In the genomic region with DNA sequence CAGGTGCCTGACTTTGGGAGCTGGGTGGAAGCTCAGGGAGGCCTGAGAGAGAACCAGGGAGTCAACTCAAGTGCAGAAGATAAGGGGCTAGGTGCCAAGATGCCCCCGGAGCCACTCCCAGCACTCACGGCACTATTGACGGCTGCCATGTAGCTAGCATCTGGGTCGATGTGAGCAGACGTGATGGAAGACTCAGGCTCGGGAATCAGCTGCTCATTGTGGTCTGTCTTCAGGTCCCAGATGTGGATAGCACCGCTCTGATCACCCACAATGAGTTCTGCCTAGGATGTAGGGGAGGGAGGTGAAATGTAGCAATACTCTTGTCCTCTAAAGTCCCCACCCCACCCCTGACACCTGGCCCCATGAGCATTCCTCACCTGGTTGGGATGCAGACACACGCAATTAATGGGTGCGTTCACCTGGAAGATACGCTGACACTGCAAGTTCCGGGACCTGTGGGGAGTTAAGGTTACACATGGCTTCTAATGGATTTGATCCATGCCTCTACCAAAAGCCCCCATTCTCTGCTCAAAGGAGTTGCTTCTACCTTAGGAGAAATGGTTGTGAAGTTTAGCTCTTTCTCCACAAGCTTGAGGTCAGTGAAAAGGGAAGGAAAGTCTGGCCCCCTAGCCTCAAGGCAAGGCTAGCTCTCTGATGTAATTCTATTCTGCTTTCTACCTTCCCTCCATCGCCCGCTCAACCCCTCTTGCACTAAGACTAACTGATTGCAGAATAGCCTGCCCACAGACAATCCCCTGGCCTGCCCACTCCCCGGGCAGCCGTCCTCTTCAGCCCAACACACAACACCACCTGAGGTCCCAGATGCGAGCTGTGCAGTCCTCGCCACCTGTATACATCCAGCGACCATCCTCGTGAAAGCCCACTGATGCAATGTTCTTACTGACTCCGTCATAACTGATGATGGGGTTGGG, we compare ENCODE assay signal across 8 mouse cellular contexts. TPM values are rescaled to one million over a fixed set of nuclear protein-coding genes. Genes with fewer than 3 reads are reported as not detected.
DNase-seq lines count a peak whose midpoint lies in the region; ATAC-seq lines count a peak whose summit lies in the region.
"Had no signal": no experiment of that assay in that cellular context is flagged by ENCODE, and none has a peak within 500 bp of the region (broad histone marks: within the 10 kb centered on the region; RNA-seq: fewer than 3 reads in every experiment).

No protein-coding gene starts in this region.

- H3K9ac ChIP-seq in liver, embryonic 11.5 days (ENCODE audit: low read depth, low read length) = peak overlapping the region; percentile 92
- H3K9ac ChIP-seq in forebrain, embryonic 14.5 days (ENCODE audit: low read length) = peak overlapping the region; percentile 85; the same call in 1 of the 2 replicates
- peak overlapping the region; percentile 78 for H3K9ac ChIP-seq in limb, embryonic 12.5 days (replicated peaks)
- peak overlapping the region; percentile 87 for H3K9ac ChIP-seq in neural tube, embryonic 15.5 days (replicated peaks)

- WGBS in liver, embryonic 11.5 days = 91% methylated on average over 20 of the region's 20 CpGs
- 90% methylated on average over 20 of the region's 20 CpGs for WGBS in forebrain, embryonic 14.5 days
- 92% methylated on average over 20 of the region's 20 CpGs for WGBS in limb, embryonic 12.5 days
- 93% methylated on average over 20 of the region's 20 CpGs for WGBS in neural tube, embryonic 15.5 days

- no peaks in the 10 kb centered on the region for H3K27me3 ChIP-seq in liver, embryonic 11.5 days (replicated peaks; ENCODE audit: control insufficient read depth, insufficient read depth, low read length)
- H3K27me3 ChIP-seq in forebrain, embryonic 14.5 days (replicated peaks; ENCODE audit: control insufficient read depth, insufficient read depth, low read length) = no peaks in the 10 kb centered on the region
- no peaks in the 10 kb centered on the region for H3K27me3 ChIP-seq in limb, embryonic 12.5 days
- H3K27me3 ChIP-seq in neural tube, embryonic 15.5 days (replicated peaks) = no peaks in the 10 kb centered on the region

- peaks cover 20% of the 10 kb centered on the region for H3K36me3 ChIP-seq in liver, embryonic 11.5 days (ENCODE audit: control insufficient read depth, insufficient read depth, low read length)
- H3K36me3 ChIP-seq in forebrain, embryonic 14.5 days (ENCODE audit: control insufficient read depth, insufficient read depth, low read length) = peaks cover 52% of the 10 kb centered on the region
- peaks cover 55% of the 10 kb centered on the region for H3K36me3 ChIP-seq in limb, embryonic 12.5 days
- peaks cover 37% of the 10 kb centered on the region for H3K36me3 ChIP-seq in neural tube, embryonic 15.5 days

- DNase-seq in liver, embryonic 11.5 days (ENCODE audit: low spot score) = no peak
- DNase-seq in liver = no peak
- DNase-seq in forebrain, embryonic 14.5 days (ENCODE audit: low spot score) = no peak
- DNase-seq in right cerebral cortex, postnatal 36 days (ENCODE audit: low spot score in 2 of 2) = no peak
- no peak for DNase-seq in spleen, postnatal 14 days (ENCODE audit: low spot score in 2 of 2)
- DNase-seq: thymus, postnatal 14 days had no signal

- ATAC-seq in liver, embryonic 11.5 days (replicated peaks; ENCODE audit: low FRiP score) = no peak
- no peak for ATAC-seq in forebrain, embryonic 14.5 days
- no peak for ATAC-seq in limb, embryonic 12.5 days (ENCODE audit: insufficient number of reproducible peaks, insufficient read depth, low FRiP score, low TSS enrichment, low read depth)
- no peak for ATAC-seq in neural tube, embryonic 15.5 days (ENCODE audit: low FRiP score)

- no peaks in the 10 kb centered on the region for H3K9me3 ChIP-seq in liver, embryonic 11.5 days (ENCODE audit: control insufficient read depth, low read length)
- H3K9me3 ChIP-seq in forebrain, embryonic 14.5 days (replicated peaks; ENCODE audit: control insufficient read depth, low read length) = no peaks in the 10 kb centered on the region
- H3K9me3 ChIP-seq in limb, embryonic 12.5 days = no peaks in the 10 kb centered on the region
- no peaks in the 10 kb centered on the region for H3K9me3 ChIP-seq in neural tube, embryonic 15.5 days (replicated peaks)

- H3K27ac ChIP-seq in liver, embryonic 11.5 days (ENCODE audit: low read depth, low read length) = no peak overlapping the region
- H3K27ac ChIP-seq in forebrain, embryonic 14.5 days (ENCODE audit: low read depth, low read length) = no peak overlapping the region
- no peak overlapping the region for H3K27ac ChIP-seq in limb, embryonic 12.5 days
- no peak overlapping the region for H3K27ac ChIP-seq in neural tube, embryonic 15.5 days (replicated peaks)

- peak overlapping the region; percentile 87 for H3K4me2 ChIP-seq in liver, embryonic 11.5 days
- H3K4me2 ChIP-seq in forebrain, embryonic 14.5 days (ENCODE audit: low read length) = peak overlapping the region; percentile 62; the same call in 1 of the 2 replicates
- peak overlapping the region; percentile 69 for H3K4me2 ChIP-seq in limb, embryonic 12.5 days
- peak overlapping the region; percentile 62 for H3K4me2 ChIP-seq in neural tube, embryonic 15.5 days

- peak overlapping the region; percentile 84 for H3K4me3 ChIP-seq in liver, embryonic 11.5 days (ENCODE audit: low read depth, low read length)
- no peak overlapping the region for H3K4me3 ChIP-seq in forebrain, embryonic 14.5 days (ENCODE audit: low read depth, low read length)
- no peak overlapping the region; the same call in 1 of the 2 replicates for H3K4me3 ChIP-seq in limb, embryonic 12.5 days (replicated peaks)
- peak overlapping the region; percentile 77; the same call in 1 of the 2 replicates for H3K4me3 ChIP-seq in neural tube, embryonic 15.5 days (replicated peaks)

- H3K4me1 ChIP-seq in liver, embryonic 11.5 days (replicated peaks; ENCODE audit: control insufficient read depth, insufficient read depth, low read length) = peaks cover 21% of the 10 kb centered on the region
- peaks cover 9% of the 10 kb centered on the region for H3K4me1 ChIP-seq in forebrain, embryonic 14.5 days (ENCODE audit: control insufficient read depth, insufficient read depth, low read length)
- peaks cover 30% of the 10 kb centered on the region for H3K4me1 ChIP-seq in limb, embryonic 12.5 days (replicated peaks)
- peaks cover 53% of the 10 kb centered on the region for H3K4me1 ChIP-seq in neural tube, embryonic 15.5 days

RNA-seq across cellular contexts. Expression of gene Mlst8, which starts 1.6 kb away (rescaled TPM):
- polyA plus RNA-seq in liver, embryonic 11.5 days (2014; fragmentation: Nextera tagmentation; extraction: Ambion mirVana) = 22.3 TPM in 2 replicates
- polyA plus RNA-seq in forebrain, embryonic 14.5 days (2014; fragmentation: Nextera tagmentation; extraction: Ambion mirVana) = 31.8 and 37.2 TPM in 2 replicates
- 34.7 and 35.5 TPM in 2 replicates for polyA plus RNA-seq in limb, embryonic 12.5 days (2016; fragmentation: Nextera tagmentation; extraction: Ambion mirVana)
- 29.5 and 33.1 TPM in 2 replicates for polyA plus RNA-seq in neural tube, embryonic 15.5 days (2015; fragmentation: Nextera tagmentation; extraction: Ambion mirVana)

RNA-seq across cellular contexts. Expression of gene Bricd5, which starts 3.6 kb away (rescaled TPM):
- polyA plus RNA-seq in liver, embryonic 11.5 days (2014; fragmentation: Nextera tagmentation; extraction: Ambion mirVana) = 0.25 and 0.26 TPM in 2 replicates
- 0.38 and 1.3 TPM in 2 replicates for polyA plus RNA-seq in forebrain, embryonic 14.5 days (2014; fragmentation: Nextera tagmentation; extraction: Ambion mirVana)
- polyA plus RNA-seq in limb, embryonic 12.5 days (2016; fragmentation: Nextera tagmentation; extraction: Ambion mirVana) = not detected in 2 replicates
- polyA plus RNA-seq in neural tube, embryonic 15.5 days (2015; fragmentation: Nextera tagmentation; extraction: Ambion mirVana) = 0.73 TPM in 1 of 2 replicates, not detected in the other

RNA-seq across cellular contexts. Expression of gene Pgp, which starts 7.1 kb away (rescaled TPM):
- 119 and 123 TPM in 2 replicates for polyA plus RNA-seq in liver, embryonic 11.5 days (2014; fragmentation: Nextera tagmentation; extraction: Ambion mirVana)
- polyA plus RNA-seq in forebrain, embryonic 14.5 days (2014; fragmentation: Nextera tagmentation; extraction: Ambion mirVana) = 54.7 and 56.5 TPM in 2 replicates
- polyA plus RNA-seq in limb, embryonic 12.5 days (2016; fragmentation: Nextera tagmentation; extraction: Ambion mirVana) = 54.9 and 56.6 TPM in 2 replicates
- polyA plus RNA-seq in neural tube, embryonic 15.5 days (2015; fragmentation: Nextera tagmentation; extraction: Ambion mirVana) = 76.1 and 79.7 TPM in 2 replicates

RNA-seq across cellular contexts. Expression of gene E4f1, which starts 7.2 kb away (rescaled TPM):
- 20.0 and 23.5 TPM in 2 replicates for polyA plus RNA-seq in liver, embryonic 11.5 days (2014; fragmentation: Nextera tagmentation; extraction: Ambion mirVana)
- 8.3 and 16.9 TPM in 2 replicates for polyA plus RNA-seq in forebrain, embryonic 14.5 days (2014; fragmentation: Nextera tagmentation; extraction: Ambion mirVana)
- 37.2 and 45.6 TPM in 2 replicates for polyA plus RNA-seq in limb, embryonic 12.5 days (2016; fragmentation: Nextera tagmentation; extraction: Ambion mirVana)
- polyA plus RNA-seq in neural tube, embryonic 15.5 days (2015; fragmentation: Nextera tagmentation; extraction: Ambion mirVana) = 46.3 and 49.5 TPM in 2 replicates

RNA-seq across cellular contexts. Expression of gene Caskin1, which starts 11.1 kb away (rescaled TPM):
- polyA plus RNA-seq in liver, embryonic 11.5 days (2014; fragmentation: Nextera tagmentation; extraction: Ambion mirVana) = 0.47 and 0.56 TPM in 2 replicates
- polyA plus RNA-seq in forebrain, embryonic 14.5 days (2014; fragmentation: Nextera tagmentation; extraction: Ambion mirVana) = 9.1 and 14.6 TPM in 2 replicates
- 6.1 and 6.5 TPM in 2 replicates for polyA plus RNA-seq in limb, embryonic 12.5 days (2016; fragmentation: Nextera tagmentation; extraction: Ambion mirVana)
- 42.7 and 53.4 TPM in 2 replicates for polyA plus RNA-seq in neural tube, embryonic 15.5 days (2015; fragmentation: Nextera tagmentation; extraction: Ambion mirVana)

Comparison
In these comparisons a context has a peak if more than half of its experiments do, and no peak if none do; other contexts are left out.
1. H3K4me3 ChIP-seq: peak in liver, embryonic 11.5 days (single experiment) and neural tube, embryonic 15.5 days (single experiment); none in forebrain, embryonic 14.5 days (single experiment) and limb, embryonic 12.5 days (single experiment).
2. Peak in every context shown above with its lines, with median percentiles within 50 percentile points of each other: H3K4me2 ChIP-seq and H3K9ac ChIP-seq.